Mouse (Mus musculus) right cerebral cortex, postnatal 10 days (tissue): ENCODE measurements around the gene Tmem40.

Experiments used
- DNase-seq, 2 experiments: peaks; one replicate each; pipeline ENCODE4 v3.0.0; 2021; ENCODE audit warnings: low spot score in 2 of 2

Gene Tmem40

DNA sequence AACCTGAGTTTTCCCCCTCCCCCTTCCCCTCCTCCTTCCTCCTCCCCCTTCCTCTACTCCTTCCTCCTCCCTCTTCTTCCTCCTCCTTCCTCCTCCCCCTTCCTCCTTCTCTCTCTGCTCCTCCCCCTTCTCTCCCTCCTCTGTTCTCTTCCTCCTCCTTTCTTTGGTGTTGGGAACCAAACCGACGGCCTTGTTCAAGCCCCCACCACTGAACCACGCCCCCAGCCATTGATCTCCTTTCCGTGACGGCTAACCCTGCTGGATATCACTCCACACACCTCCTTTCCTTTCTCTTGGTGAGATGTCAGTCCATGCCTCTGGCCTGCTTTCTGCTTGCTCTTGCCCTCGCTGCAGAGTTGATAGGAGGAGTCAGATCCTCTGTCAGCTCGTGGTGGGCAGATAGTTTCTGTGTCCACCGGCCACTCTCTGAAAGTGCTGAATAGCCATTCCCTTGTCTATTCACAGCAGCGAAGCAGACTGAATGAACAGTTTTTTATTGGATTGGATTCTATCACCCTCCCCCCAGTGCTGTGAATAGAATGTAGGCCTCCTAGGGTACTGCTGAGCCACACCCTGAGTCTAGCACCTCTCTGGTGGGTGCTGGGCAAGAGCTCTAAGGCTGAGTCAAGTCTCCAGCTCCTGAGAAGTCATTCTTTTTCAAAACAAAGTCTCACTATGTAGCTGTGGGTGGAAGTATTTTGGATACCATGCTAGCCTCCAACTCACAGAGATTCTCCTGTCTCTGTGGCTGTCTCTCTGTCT lies at the start of gene Tmem40:
Gene Tmem40, minus strand, starts transcription at position 416 of the 762 bp plus-strand sequence.
- no peak for DNase-seq

DNA sequence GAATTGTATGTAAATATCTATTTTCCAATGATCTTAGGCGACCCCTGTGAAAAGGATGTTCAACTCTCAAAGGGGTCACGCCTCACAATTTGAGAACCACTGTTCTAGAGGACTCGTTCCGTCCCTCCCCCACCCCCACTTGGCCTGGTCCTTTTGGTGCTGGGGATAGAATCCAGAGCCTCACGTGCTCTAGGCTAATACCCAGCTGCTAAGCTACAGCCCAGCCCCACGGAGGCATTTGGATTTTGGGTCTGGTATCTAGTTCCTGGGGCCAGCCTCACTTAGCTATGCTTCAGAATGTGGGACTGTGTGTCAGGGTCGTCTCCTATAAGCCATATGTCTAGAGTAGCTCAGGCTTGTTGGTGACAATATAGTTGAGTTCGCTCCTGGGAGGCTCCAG lies 49.4 kb upstream of the Tmem40 start:
- no peak for DNase-seq

DNA sequence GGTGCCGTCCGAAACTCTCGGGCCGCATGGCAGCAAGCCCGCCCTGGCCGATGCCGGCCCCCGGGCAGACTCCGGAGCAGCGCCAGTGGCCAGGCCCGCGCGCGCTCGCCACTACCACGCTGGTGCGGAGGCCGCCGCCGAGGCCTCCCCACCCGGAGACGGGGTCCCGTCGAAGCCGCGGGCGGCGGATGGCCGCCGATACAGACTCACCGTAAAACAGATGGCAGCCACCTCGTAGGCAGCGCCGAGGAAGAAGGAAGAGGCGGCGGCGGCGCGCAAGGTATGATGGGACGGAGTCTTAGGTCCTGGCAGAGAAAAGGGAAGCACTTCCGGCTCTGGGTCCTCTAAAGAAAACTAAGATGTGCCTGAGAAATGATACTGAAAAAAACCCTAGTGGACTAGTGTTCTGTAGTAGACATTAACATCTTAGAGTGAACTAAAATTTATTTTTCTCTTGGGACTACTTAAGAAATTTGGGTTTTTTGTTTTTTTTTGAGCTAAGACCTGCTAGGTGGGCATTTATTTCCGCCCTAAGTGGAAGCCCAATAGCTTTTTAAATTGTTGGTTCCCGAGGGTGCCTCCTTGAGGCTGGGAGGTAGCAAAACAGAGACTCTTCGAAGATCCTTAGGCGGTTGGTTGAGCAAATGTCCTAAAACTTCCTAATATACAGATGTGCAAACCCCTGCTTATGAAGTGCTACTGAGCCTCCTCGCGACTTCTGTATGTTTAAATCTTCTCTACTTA lies 46.5 kb upstream of the Tmem40 start, which contains the start of gene Rpl32:
Gene Rpl32, minus strand, starts transcription at position 260 of the 744 bp plus-strand sequence.
- peak; percentile 91 to 92 for DNase-seq

DNA sequence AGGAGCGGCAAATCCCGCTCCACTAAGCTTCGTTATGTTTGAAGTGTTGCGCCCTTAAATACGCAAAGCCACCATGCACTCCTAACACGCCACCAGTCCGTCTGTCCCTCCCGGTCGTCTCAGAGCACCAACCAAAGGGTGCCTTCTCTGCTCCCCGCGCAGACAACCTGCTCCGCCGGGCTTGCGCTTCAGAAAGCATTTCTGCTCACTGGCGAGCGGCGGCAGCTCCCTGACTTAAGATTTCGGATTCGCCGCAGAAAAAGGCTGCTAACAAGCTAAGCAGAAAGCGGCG lies 45.9 kb upstream of the Tmem40 start:
- no peak for DNase-seq

DNA sequence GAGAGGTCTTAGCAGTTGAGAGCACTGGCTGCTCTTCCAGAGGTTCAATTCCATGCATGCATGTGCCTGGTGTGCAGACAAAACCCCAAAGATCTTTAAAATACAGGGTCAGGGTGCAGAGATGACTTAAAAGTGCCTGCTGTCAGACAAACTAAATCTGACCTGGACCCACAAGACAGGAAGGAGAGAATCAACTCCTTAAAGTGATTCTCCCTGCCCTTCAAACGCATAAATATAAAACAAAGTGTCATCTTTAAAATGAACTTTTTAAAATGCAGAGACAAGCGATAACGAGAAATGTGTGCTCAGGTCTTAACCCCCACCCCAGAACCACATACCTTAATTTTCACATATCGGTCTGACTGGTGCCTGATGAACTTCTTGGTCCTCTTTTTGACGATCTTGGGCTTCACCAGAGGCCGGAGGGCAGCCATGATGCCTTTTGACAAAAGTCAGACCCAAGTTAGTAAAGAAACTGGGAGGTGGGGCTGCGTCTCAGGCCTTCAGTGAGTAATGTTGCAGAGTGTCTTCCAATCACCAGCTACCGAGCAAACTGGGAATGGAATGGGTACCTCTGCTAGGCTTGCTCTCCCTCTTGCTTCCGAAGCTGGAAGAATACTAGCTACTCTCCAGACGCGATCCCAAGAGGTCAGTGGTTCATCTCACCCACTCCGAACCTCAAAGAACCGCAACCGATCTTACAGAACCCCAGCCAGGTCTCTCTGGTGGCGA lies 45.4 kb upstream of the Tmem40 start:
- no peak for DNase-seq

DNA sequence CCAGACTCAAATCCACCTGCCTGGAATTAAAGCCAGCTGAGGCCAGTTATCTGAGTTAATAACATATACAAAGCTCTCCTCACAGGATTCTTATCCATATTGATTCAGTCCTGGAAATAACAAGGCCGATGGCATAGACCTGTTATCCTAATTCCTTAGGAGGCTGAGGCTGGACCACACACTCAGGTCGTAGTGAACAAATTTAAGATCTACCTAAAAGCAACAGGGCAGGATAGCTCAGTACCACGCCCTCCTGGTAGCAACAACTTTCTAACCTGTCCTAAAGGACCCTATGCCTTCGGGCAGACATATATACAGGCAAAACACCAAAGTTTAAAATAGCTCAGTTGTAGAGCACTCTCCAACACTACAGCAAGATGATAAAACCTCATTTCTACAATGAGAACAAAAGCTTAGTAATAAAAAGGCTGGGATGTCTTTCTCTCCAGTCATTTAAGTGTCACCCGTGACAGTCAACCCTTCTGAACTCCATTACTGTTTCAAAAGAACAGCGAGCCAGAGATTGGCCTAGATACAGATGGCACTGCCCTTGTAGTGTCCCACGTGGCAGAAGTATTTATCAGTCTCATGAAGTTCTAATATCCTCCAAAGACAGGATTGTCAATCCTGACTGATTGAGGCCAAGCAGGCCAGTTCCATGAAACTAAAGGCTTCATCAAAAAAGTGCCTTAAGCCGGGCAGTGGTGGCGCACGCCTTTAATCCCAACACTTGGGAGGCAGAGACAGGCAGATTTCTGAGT lies 42.4 kb upstream of the Tmem40 start:
- no peak for DNase-seq

DNA sequence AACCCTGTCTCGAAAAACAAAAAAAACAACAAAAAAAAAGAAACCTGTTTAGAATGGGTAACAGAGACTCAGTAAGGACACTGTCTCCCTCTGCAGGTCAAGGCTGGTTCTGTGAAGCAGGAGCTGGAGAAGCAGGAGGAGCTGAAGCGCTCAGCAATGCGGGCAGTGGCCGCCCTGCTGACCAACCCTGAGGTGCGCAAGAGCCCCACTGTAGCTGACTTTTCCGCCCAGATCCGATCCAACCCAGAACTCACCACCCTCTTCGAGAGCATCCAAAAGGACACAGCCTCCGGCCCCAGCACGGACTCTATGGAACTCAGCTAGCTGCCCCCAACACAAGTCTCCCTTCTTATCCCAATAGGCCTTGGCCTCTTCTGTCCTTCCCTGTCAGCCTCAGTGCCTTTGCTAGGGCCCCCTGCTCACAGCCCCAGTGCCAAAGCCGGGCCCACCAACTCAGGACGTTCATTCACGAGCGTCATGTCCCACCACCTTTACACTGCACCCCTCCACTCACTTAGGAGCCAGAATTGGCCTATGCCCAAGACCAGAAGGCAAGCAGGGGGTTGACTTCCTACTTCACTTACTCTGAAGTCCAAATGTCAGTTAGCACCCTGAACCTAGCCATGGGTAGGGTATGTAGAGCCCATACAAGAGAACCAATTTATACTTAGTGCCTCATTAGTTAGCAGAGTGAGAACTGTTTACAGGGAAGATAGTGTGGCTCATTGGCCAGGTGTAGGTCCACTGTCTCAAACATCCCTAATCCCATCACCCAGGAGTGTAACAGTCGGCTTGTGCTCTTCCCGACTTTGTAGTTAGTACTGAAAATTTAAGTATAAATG lies 41.6 kb upstream of the Tmem40 start:
- DNase-seq = peak; percentile 82 to 84

DNA sequence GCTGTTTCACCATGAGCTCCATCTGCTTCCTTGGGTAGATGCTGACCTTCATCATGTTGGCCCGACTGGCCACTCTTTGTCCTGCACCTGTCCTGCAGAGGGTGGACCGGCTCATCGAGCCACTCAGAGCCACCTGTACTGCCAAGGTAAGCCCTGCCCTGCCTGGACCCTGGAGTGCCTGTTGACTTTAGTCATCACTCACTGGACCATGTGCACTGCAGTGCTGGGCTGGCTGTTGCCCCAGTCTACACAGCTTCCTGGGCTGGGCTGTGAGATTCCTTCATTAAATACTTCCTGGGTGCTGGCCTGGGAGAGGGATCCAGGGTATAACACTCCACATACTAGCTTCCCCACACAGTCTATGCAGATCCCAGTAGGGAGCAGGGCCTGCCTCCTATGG lies 39.6 kb upstream of the Tmem40 start:
- DNase-seq = no peak

DNA sequence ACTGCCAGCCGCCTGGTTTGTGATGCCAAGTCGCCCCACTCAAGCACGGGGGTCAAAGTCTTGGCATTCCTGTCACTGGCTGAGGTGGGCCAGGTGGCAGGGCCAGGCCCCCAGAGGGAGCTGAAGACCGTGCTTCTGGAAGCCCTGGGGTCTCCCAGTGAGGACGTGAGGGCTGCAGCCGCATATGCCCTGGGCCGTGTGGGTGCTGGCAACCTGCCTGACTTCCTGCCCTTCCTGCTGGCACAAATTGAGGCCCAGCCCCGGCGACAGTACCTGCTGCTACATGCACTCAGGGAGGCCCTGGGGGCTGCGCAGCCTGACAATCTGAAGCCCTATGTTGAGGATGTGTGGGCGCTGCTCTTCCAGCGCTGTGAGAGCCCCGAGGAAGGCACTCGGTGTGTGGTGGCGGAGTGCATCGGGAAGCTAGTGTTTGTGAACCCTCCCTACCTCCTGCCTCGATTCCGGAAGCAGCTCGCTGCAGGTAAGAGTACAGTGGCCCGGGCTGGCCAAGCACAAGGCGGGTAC lies 30.5 kb upstream of the Tmem40 start:
- peak in 1 of 2 experiments; percentile 41 for DNase-seq

DNA sequence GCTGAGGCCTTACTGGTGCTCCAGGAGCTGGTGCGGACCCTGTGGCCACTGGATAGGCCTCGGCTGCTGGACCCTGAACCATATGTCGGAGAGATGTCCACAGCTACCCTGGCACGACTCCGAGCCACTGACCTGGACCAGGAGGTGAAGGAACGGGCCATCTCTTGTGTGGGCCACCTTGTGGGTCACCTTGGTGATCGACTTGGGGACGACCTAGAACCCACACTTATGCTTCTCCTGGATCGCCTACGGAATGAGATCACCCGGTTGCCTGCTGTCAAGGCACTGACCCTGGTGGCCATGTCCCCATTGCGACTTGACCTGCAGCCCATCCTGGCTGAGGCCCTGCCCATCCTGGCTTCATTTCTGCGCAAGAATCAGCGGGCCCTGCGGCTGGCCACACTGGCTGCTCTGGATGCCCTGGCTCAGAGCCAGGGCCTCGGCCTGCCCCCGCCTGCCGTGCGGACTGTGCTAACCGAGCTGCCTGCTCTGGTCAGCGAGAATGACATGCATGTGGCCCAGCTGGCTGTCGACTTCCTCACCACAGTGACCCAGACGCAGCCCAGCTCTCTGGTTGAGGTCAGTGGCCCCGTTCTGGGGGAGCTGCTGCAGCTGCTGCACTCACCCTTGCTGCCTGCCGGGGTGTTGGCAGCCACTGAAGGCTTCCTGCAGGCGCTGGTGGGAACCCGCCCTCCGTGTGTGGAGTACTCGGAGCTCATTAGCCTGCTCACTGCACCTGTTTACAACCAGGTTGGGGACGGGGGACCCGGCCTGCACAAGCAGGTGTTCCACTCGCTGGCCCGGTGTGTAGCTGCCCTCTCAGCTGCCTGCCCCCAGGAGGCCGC lies 29.9 kb upstream of the Tmem40 start:
- peak in 1 of 2 experiments; percentile 39 for DNase-seq

DNA sequence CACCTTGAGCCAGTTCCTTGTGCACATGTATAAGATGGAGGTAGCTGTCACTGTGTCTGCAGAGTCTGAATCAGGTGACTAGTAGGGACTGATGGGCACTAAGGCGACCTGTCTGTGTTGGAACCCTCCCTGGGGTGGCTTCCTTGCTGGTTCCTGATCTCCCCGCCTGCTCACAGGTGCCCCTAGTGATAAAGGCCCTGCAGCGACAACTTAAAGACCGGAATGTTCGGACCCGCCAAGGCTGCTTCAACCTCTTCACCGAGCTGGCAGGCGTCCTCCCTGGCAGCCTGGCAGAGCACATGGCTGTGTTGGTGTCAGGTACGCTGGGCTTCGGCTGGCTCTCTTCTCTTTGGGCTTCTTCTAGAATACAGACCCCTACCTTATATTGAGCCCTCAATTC lies 28.8 kb upstream of the Tmem40 start:
- no peak for DNase-seq

DNA sequence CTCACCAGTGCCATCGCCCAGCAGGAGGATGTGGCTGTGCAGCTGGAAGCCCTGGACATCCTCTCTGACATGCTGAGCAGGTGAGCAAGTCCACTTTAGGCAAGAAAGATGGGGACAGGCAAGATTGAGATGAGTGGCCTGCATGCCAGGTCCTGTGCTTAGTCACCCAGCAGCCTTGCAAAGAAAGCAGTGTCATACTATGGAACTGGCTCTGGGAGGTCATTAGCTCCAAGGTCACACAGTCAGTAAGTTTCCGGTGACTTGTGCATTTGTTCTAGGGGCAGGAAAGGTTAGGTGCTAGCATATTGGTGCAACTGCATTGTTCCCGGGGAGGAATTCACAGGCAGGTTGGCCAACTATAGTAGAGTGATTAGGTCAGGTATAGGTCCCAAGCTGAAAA lies 20.6 kb upstream of the Tmem40 start:
- DNase-seq = no peak

DNA sequence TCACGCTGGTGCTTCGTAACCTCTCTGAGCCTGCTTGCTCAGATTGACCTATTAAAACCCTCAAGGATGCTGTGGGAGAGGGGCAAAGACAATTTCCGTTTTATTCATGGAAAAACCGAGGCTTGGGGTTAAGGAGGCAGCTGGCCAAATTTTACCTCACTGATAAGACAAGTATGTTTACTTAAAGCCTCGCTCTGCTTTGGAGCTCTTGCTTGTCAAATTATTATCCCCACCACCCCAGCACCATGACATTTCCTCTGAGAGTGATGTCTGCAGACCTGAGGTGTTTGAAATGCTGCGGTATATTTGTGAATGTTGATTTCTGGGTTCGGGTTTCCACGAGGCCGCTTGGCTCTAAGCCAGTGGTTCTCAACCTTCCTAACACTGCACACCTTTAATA lies 14.2 kb upstream of the Tmem40 start:
- DNase-seq = no peak

DNA sequence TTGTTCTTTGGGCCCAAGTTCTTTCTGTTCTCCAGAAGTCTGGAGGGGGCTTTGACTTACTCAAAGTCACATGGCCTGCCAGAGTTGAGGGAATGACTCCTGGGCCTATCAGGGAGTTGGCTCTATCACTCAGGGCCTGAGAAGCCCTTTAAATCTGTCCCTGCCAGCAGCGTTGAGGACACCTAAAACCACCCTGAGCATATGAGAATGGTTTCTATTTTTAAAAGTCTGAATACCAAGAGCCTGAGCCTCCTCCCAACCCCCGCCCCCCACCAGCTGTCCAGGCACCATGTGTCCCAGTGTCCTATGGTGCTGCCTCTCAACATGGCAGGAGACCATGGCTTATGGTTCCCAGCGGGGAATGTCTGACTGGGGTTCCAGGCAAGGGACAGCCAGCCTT lies 13.6 kb upstream of the Tmem40 start:
- no peak for DNase-seq

DNA sequence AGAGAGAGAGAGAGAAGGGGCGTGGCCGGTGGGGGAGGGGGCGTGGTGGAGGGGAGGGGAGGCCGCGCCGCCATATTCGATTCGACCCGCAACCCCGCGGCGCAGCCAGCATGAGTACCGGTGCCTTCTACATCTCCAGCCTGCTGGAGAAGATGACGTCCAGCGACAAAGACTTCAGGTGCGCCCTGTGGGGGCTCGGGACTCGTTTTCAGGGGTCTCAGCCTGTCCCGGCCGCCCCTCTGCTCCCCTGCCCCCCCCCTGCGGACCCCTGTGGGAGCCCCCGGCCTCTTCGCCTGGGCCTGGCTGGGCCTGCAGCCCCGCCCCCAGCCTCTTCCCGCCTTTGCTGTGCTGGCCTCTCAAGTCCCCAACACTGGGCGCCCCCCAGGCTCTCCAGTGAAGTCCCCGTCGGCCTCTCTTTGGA lies 12.3 kb upstream of the Tmem40 start, which contains the start of gene Cand2:
Gene Cand2, plus strand, starts transcription at position 38 of the 421 bp plus-strand sequence.
- DNase-seq = peak; percentile 55 to 69

DNA sequence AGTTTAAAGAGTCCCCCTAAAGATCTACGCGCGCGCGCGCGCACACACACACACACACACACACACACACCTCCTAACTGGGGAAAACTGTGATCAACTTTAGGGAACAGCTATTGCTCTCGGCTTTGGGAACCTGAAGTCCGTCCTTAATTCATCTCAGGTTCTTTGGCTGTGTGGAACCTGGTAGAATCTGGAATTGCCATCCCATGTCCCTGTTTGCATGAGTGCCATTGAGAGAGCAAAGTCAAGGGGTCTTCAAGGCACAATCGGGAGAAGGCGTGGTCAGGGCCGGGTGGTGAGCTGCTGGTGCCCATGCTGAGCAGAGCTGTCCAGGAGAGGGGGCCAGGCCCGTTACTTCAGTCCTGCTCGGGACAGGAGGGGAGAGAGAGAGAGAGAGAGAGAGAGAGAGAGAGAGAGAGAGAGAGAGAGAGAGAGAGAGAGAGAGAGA lies 11.8 kb upstream of the Tmem40 start:
- no peak for DNase-seq

DNA sequence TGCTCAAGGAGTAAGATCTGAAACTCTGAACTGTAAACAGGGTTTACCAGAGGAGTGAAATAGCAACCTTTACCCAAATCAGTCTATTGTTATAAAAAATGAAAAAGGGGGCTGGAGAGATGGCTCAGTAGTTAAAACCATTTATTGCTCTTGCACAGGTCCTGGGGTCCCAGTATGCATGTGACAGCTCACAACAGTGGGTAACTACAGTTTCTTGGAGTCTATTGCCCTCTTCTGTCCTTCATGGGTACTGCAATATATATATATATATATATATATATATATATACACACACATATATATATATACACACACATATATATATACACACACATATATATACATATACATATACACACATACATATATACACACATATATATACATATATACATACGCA lies 10.4 kb upstream of the Tmem40 start:
- DNase-seq = no peak

DNA sequence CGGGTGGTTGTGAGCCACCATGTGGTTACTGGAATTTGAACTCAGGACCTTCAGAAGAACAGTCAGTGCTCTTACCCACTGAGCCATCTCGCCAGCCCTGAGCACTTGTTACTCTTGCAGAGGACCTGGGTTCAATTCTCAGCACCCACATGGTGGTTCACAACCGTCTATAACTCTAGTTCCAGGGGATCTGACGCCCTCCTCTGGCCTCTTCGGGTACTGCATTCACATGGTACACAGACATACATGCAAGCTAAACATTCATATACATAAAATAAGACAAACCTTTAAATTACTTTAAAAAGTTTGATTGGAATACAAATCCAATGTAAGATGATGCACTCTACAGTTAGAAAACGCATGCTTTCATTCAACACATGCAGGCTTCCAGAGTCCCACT lies 10.0 kb upstream of the Tmem40 start:
- DNase-seq = no peak

DNA sequence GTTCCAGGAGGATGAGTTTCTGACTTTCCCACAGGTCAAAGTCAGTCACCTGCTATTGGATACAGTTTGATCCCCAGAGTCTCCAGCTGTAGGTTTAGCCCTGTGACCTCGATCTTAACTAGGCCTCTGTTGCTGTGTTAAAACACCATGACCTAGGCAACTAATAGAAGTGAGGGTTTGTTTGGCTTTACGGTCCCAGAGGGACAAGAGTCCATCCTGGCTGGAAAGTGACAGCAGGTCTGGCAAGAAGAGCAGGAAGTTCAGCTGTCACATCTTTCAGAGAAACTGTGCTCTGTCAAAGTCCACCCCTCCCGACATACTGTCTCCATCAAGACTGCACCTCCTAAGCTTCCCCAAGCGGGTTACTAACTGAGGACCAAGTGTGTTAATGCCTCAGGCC lies 8.6 kb upstream of the Tmem40 start:
- DNase-seq = no peak
